ENCODE assay signal across 22 mouse cellular contexts in genomic region chr1:180193391-180193935, GRCm38 (mm10). TPM values are rescaled to one million over a fixed set of nuclear protein-coding genes. Genes with fewer than 3 reads are reported as not detected.
DNase-seq lines count a peak whose midpoint lies in the region; ATAC-seq and TF ChIP-seq lines count a peak whose summit lies in the region.
"Had no signal": no experiment of that assay in that cellular context is flagged by ENCODE, and none has a peak within 500 bp of the region (broad histone marks: within the 10 kb centered on the region; RNA-seq: fewer than 3 reads in every experiment).

No protein-coding gene starts in this region.

- H3K27ac ChIP-seq in gastrocnemius, adult 2 months: peak overlapping the region; percentile 99
- peak overlapping the region; percentile 85; the same call in 1 of the 2 replicates for H3K27ac ChIP-seq in heart, embryonic 15.5 days
- H3K27ac ChIP-seq in heart, embryonic 12.5 days (ENCODE audit: poor library complexity, severe bottlenecking): no peak overlapping the region
- peak overlapping the region; percentile 85; the same call in 1 of the 2 replicates for H3K27ac ChIP-seq in liver, postnatal 0 days (ENCODE audit: low read depth)
- H3K27ac ChIP-seq in liver, embryonic 11.5 days (ENCODE audit: low read depth, low read length): no peak overlapping the region
- peak overlapping the region; percentile 77 for H3K27ac ChIP-seq in small intestine, adult 2 months (ENCODE audit: insufficient read depth, low read depth, low read length)
- H3K27ac ChIP-seq: kidney, postnatal 0 days; limb, embryonic 10.5 days; limb, embryonic 15.5 days; midbrain, embryonic 12.5 days had no signal

- TF ChIP-seq POLR2A in small intestine, adult 2 months (IDR thresholded peaks at IDR 0.05; ENCODE audit: low read depth, low read length): no peak

- no peak for TF ChIP-seq EP300 in liver, postnatal 0 days (IDR thresholded peaks at IDR 0.05; ENCODE audit: low read depth)

- H3K4me2 ChIP-seq in heart, embryonic 15.5 days: peak overlapping the region; percentile 82
- H3K4me2 ChIP-seq in heart, embryonic 12.5 days: no peak overlapping the region
- peak overlapping the region; percentile 76 for H3K4me2 ChIP-seq in liver, postnatal 0 days (ENCODE audit: low read depth, low read length)
- H3K4me2 ChIP-seq in liver, embryonic 11.5 days: no peak overlapping the region
- H3K4me2 ChIP-seq: limb, embryonic 15.5 days; midbrain, embryonic 12.5 days had no signal

- no peak for TF ChIP-seq CTCF in gastrocnemius, adult 2 months (IDR thresholded peaks at IDR 0.05)
- no peak for TF ChIP-seq CTCF in liver, postnatal 0 days (IDR thresholded peaks at IDR 0.05; ENCODE audit: low read depth)
- no peak for TF ChIP-seq CTCF in small intestine, adult 2 months (IDR thresholded peaks at IDR 0.05; ENCODE audit: extremely low read depth, insufficient read length, insufficient replicate concordance, low read depth, low read length)

- no peaks in the 10 kb centered on the region for H3K9me3 ChIP-seq in heart, embryonic 15.5 days (replicated peaks)
- H3K9me3 ChIP-seq in heart, embryonic 12.5 days (replicated peaks): no peaks in the 10 kb centered on the region
- no peaks in the 10 kb centered on the region for H3K9me3 ChIP-seq in liver, postnatal 0 days (ENCODE audit: low read length)
- H3K9me3 ChIP-seq in liver, embryonic 11.5 days (ENCODE audit: control insufficient read depth, low read length): no peaks in the 10 kb centered on the region
- H3K9me3 ChIP-seq: limb, embryonic 10.5 days; limb, embryonic 15.5 days; midbrain, embryonic 12.5 days had no signal

- WGBS in heart, embryonic 15.5 days: 74% methylated on average over 8 of the region's 8 CpGs
- 69% methylated on average over 8 of the region's 8 CpGs for WGBS in heart, embryonic 12.5 days
- 76% methylated on average over 8 of the region's 8 CpGs for WGBS in liver, postnatal 0 days (ENCODE audit: insufficient replicate concordance)
- WGBS in liver, embryonic 11.5 days: 77% methylated on average over 8 of the region's 8 CpGs
- 21% methylated on average over 8 of the region's 8 CpGs for WGBS in small intestine, adult 2 months

- no peaks in the 10 kb centered on the region for H3K27me3 ChIP-seq in heart, embryonic 15.5 days
- H3K27me3 ChIP-seq in heart, embryonic 12.5 days (replicated peaks): peaks cover 4% of the 10 kb centered on the region; the same call in 1 of the 2 replicates
- no peaks in the 10 kb centered on the region for H3K27me3 ChIP-seq in liver, postnatal 0 days (ENCODE audit: insufficient read depth, low read length)
- H3K27me3 ChIP-seq in liver, embryonic 11.5 days (replicated peaks; ENCODE audit: control insufficient read depth, insufficient read depth, low read length): 0 out of 2 replicates have a peak, but pooled peaks cover 2% of the 10 kb centered on the region
- no peaks in the 10 kb centered on the region for H3K27me3 ChIP-seq in small intestine, adult 2 months (ENCODE audit: control insufficient read depth, insufficient read depth, low read length)

- no peak overlapping the region for H3K9ac ChIP-seq in heart, embryonic 15.5 days
- no peak overlapping the region for H3K9ac ChIP-seq in heart, embryonic 12.5 days
- H3K9ac ChIP-seq in liver, postnatal 0 days (replicated peaks): no peak overlapping the region
- H3K9ac ChIP-seq in liver, embryonic 11.5 days (ENCODE audit: low read depth, low read length): no peak overlapping the region
- H3K9ac ChIP-seq: limb, embryonic 15.5 days had no signal

- peaks cover 56% of the 10 kb centered on the region for H3K4me1 ChIP-seq in heart, embryonic 15.5 days (replicated peaks)
- H3K4me1 ChIP-seq in heart, embryonic 12.5 days (replicated peaks): peaks cover 44% of the 10 kb centered on the region
- peaks cover 40% of the 10 kb centered on the region for H3K4me1 ChIP-seq in liver, postnatal 0 days (ENCODE audit: insufficient read depth)
- H3K4me1 ChIP-seq in liver, embryonic 11.5 days (replicated peaks; ENCODE audit: control insufficient read depth, insufficient read depth, low read length): peaks cover 14% of the 10 kb centered on the region
- H3K4me1 ChIP-seq in small intestine, adult 2 months (ENCODE audit: control insufficient read depth, insufficient read depth, insufficient read length, low read length): peaks cover 22% of the 10 kb centered on the region

- intact Hi-C loops in gastrocnemius, adult 2 months (cut with DNase I): no loop called here

- H3K4me3 ChIP-seq in gastrocnemius, adult 2 months: peak overlapping the region; percentile 82
- peak overlapping the region; percentile 64; the same call in 1 of the 2 replicates for H3K4me3 ChIP-seq in heart, embryonic 15.5 days
- H3K4me3 ChIP-seq in heart, embryonic 12.5 days: no peak overlapping the region
- H3K4me3 ChIP-seq in liver, postnatal 0 days (ENCODE audit: low read depth, low read length): no peak overlapping the region
- no peak overlapping the region for H3K4me3 ChIP-seq in liver, embryonic 11.5 days (ENCODE audit: low read depth, low read length)
- H3K4me3 ChIP-seq in small intestine, adult 2 months (ENCODE audit: low read depth, low read length): no peak overlapping the region
- H3K4me3 ChIP-seq: limb, embryonic 10.5 days; limb, embryonic 15.5 days; midbrain, embryonic 12.5 days had no signal

- no peak for DNase-seq in gastrocnemius, adult 2 months
- DNase-seq in gastrocnemius, postnatal 10 days: no peak
- no peak for DNase-seq in liver, postnatal 0 days
- DNase-seq in liver, embryonic 11.5 days (ENCODE audit: low spot score): no peak
- DNase-seq in adrenal gland, adult 18-20 months (ENCODE audit: low spot score in 2 of 2): no peak
- DNase-seq: adrenal gland, postnatal 25 days; cerebellum, adult 2 months; cerebellum, postnatal 25 days; gastrocnemius, postnatal 36 days; kidney, adult 8-10 months; kidney, postnatal 4 days; lung, postnatal 36 days; thymus, postnatal 4 days had no signal

- no peaks in the 10 kb centered on the region for H3K36me3 ChIP-seq in heart, embryonic 15.5 days
- no peaks in the 10 kb centered on the region for H3K36me3 ChIP-seq in heart, embryonic 12.5 days
- H3K36me3 ChIP-seq in liver, postnatal 0 days (replicated peaks; ENCODE audit: insufficient read depth, low read length): no peaks in the 10 kb centered on the region
- no peaks in the 10 kb centered on the region for H3K36me3 ChIP-seq in liver, embryonic 11.5 days (ENCODE audit: control insufficient read depth, insufficient read depth, low read length)
- H3K36me3 ChIP-seq in small intestine, adult 2 months (ENCODE audit: control insufficient read depth, insufficient read depth, low read length): no peaks in the 10 kb centered on the region
- H3K36me3 ChIP-seq: limb, embryonic 10.5 days; limb, embryonic 15.5 days; midbrain, embryonic 12.5 days had no signal

- ATAC-seq in heart, embryonic 15.5 days (replicated peaks; ENCODE audit: insufficient number of reproducible peaks, insufficient read depth, low FRiP score, low read depth): no peak
- no peak for ATAC-seq in heart, embryonic 12.5 days (ENCODE audit: insufficient number of reproducible peaks, low FRiP score)
- no peak for ATAC-seq in liver, postnatal 0 days
- ATAC-seq in liver, embryonic 11.5 days (replicated peaks; ENCODE audit: low FRiP score): no peak
- ATAC-seq: forebrain, embryonic 14.5 days; hindbrain, embryonic 16.5 days had no signal

RNA-seq across cellular contexts. Expression of gene Coq8a, which starts 5.9 kb away (rescaled TPM):
- total RNA-seq in gastrocnemius, adult 2 months (2021): 1,000 to 10,000 TPM in 1 of 2 experiments, 100 to 1,000 TPM in 1; 633 to 1,638 TPM
- 100 to 1,000 TPM; 324 to 400 TPM for total RNA-seq in gastrocnemius, postnatal 10 days (2021)
- 55.3 and 66.7 TPM in 2 replicates for polyA plus RNA-seq in heart, embryonic 15.5 days (2015; fragmentation: Nextera tagmentation; extraction: Ambion mirVana)
- 15.2 and 17.8 TPM in 2 replicates for polyA plus RNA-seq in heart, embryonic 12.5 days (2016; fragmentation: Nextera tagmentation; extraction: Ambion mirVana)
- 36.6 and 49.7 TPM in 2 replicates for polyA plus RNA-seq in liver, postnatal 0 days (2015; fragmentation: Nextera tagmentation; extraction: Ambion mirVana)
- 6.7 and 9.3 TPM in 2 replicates for polyA plus RNA-seq in liver, embryonic 11.5 days (2014; fragmentation: Nextera tagmentation; extraction: Ambion mirVana)
- 7.4 and 13.2 TPM in 2 replicates for polyA plus RNA-seq in small intestine, adult 2 months (2012; rRNA removed)
- 100 to 1,000 TPM; 319 to 568 TPM for total RNA-seq in adrenal gland, adult 18-20 months (2021)

Comparison
In these comparisons a context has a peak if more than half of its experiments do, and no peak if none do; other contexts are left out.
1. H3K27ac ChIP-seq: peak in gastrocnemius, adult 2 months (single experiment), heart, embryonic 15.5 days (single experiment), liver, postnatal 0 days (single experiment) and small intestine, adult 2 months (single experiment); none in heart, embryonic 12.5 days (single experiment) and liver, embryonic 11.5 days (single experiment).
2. H3K4me3 ChIP-seq: peak in gastrocnemius, adult 2 months (single experiment) and heart, embryonic 15.5 days (single experiment); none in heart, embryonic 12.5 days (single experiment), liver, postnatal 0 days (single experiment), liver, embryonic 11.5 days (single experiment) and small intestine, adult 2 months (single experiment).
3. H3K4me2 ChIP-seq: peak in heart, embryonic 15.5 days (single experiment) and liver, postnatal 0 days (single experiment); none in heart, embryonic 12.5 days (single experiment) and liver, embryonic 11.5 days (single experiment).